Mouse (Mus musculus) liver, embryonic 16.5 days (tissue): ENCODE results near the gene Serpine2. TPM values are rescaled to one million over a fixed set of nuclear protein-coding genes. Genes with fewer than 3 reads are reported as not detected.

ENCODE experiments used
- ATAC-seq: fragments of 200-750 bp; cut with Nextera tagmentation; 2 replicates; pipeline ENCODE4 v1.8.0; 2017; ENCODE audit warnings: low read depth, mild to moderate bottlenecking, moderate number of reproducible peaks, moderate library complexity
- H3K27ac ChIP-seq: fragments of 300-500 bp; sonication (generic); 2 replicates; pipeline ENCODE4 v1.5.1; 2014; ENCODE audit warnings: mild to moderate bottlenecking, low read length
- H3K27me3 ChIP-seq: fragments of 300-500 bp; sonication (generic); 2 replicates; pipeline ENCODE4 v1.6.1; 2014; ENCODE audit warnings: low read depth, low read length, mixed read lengths; ENCODE audit not compliant: control insufficient read depth, insufficient read depth
- H3K36me3 ChIP-seq: fragments of 300-500 bp; sonication (generic); 2 replicates; pipeline ENCODE4 v1.6.1; 2014; ENCODE audit warnings: mild to moderate bottlenecking; ENCODE audit not compliant: control insufficient read depth, insufficient read depth
- H3K4me1 ChIP-seq: fragments of 300-500 bp; sonication (generic); 2 replicates; pipeline ENCODE4 v1.6.1; 2014; ENCODE audit warnings: low read depth, low read length, mixed read lengths; ENCODE audit not compliant: control insufficient read depth
- H3K4me2 ChIP-seq: fragments of 300-500 bp; sonication (generic); 2 replicates; pipeline ENCODE4 v1.6.1; 2014; ENCODE audit warnings: low read depth, low read length, mixed read lengths
- H3K4me3 ChIP-seq: fragments of 300-500 bp; sonication (generic); 2 replicates; pipeline ENCODE4 v1.5.1; 2014; ENCODE audit warnings: low read depth, mild to moderate bottlenecking, low read length
- H3K9ac ChIP-seq: fragments of 300-500 bp; sonication (generic); 2 replicates; pipeline ENCODE4 v1.6.1; 2014; ENCODE audit warnings: low read depth, low read length
- H3K9me3 ChIP-seq: fragments of 300-500 bp; sonication (generic); replicated peaks from 2 replicates; pipeline ENCODE4 v1.6.1; 2016; ENCODE audit warnings: low read length; ENCODE audit not compliant: control insufficient read depth
- WGBS: fragments of 180-500 bp; shearing (Covaris S2); extraction: QIAGEN DNeasy Blood & Tissue Kit; methylation state at CpG from one replicate; pipeline ENCODE4 v1.1.7; 2014; ENCODE audit not compliant: insufficient replicate concordance; 5-methylcytosine and 5-hydroxymethylcytosine counted together
- polyA plus RNA-seq: library from polyadenylated mRNA; unstranded; fragments of >200 nt; fragmentation: Nextera tagmentation; extraction: Ambion mirVana; gene quantifications from 2 replicates; pipeline ENCODE4 v1.2.1, GENCODE M21; 2015

Gene Serpine2
- polyA plus RNA-seq, 1 experiment from 2014 or later, result 6.8 TPM

GRCm38 (mm10) chr1:79756417-79756816, 104.6 kb downstream of the Serpine2 start:
- peaks cover 11% of the 10 kb centered on the region for H3K4me1 ChIP-seq
- no peak for ATAC-seq

GRCm38 (mm10) chr1:79755376-79755775, 105.6 kb downstream of the Serpine2 start:
- no peak for ATAC-seq
- Histone ChIP-seq H3K27me3 (no peaks in the 10 kb centered on the region), H3K27ac (no peak overlapping the region), H3K4me1 (peaks cover 7% of the 10 kb centered on the region), H3K9ac (no peak overlapping the region), H3K4me2 (no peak overlapping the region), H3K4me3 (no peak overlapping the region), H3K36me3 (no peaks in the 10 kb centered on the region), H3K9me3 (no peaks in the 10 kb centered on the region)
- 37% methylated on average over 2 of the region's 2 CpGs for WGBS

More at GRCm38 (mm10) chr1:79756417-79756816, 104.6 kb downstream of the Serpine2 start:
- H3K27me3 ChIP-seq, result no peaks in the 10 kb centered on the region
- H3K9ac ChIP-seq, result no peak overlapping the region
- H3K4me3 ChIP-seq, result no peak overlapping the region
- 70% methylated on average over 5 of the region's 5 CpGs for WGBS
- H3K9me3 ChIP-seq, result no peaks in the 10 kb centered on the region
- H3K36me3 ChIP-seq, result no peaks in the 10 kb centered on the region
- no peak overlapping the region for H3K4me2 ChIP-seq
- H3K27ac ChIP-seq, result no peak overlapping the region

GRCm38 (mm10) chr1:79754936-79755335, 106.0 kb downstream of the Serpine2 start:
- WGBS, result 58% methylated on average over 3 of the region's 3 CpGs
- H3K4me2 ChIP-seq, result no peak overlapping the region
- H3K27ac ChIP-seq, result no peak overlapping the region
- H3K4me3 ChIP-seq, result no peak overlapping the region
- H3K27me3 ChIP-seq, result no peaks in the 10 kb centered on the region
- H3K9ac ChIP-seq, result no peak overlapping the region
- no peak for ATAC-seq
- no peaks in the 10 kb centered on the region for H3K36me3 ChIP-seq
- H3K9me3 ChIP-seq, result no peaks in the 10 kb centered on the region
- peaks cover 4% of the 10 kb centered on the region for H3K4me1 ChIP-seq

GRCm38 (mm10) chr1:79753456-79753855, 107.5 kb downstream of the Serpine2 start:
- WGBS, result 66% methylated on average over 3 of the region's 3 CpGs
- no peak overlapping the region for H3K9ac ChIP-seq
- no peaks in the 10 kb centered on the region for H3K36me3 ChIP-seq
- ATAC-seq, result no peak
- H3K27me3 ChIP-seq, result no peaks in the 10 kb centered on the region
- no peak overlapping the region for H3K4me2 ChIP-seq
- H3K27ac ChIP-seq, result no peak overlapping the region
- peaks cover 3% of the 10 kb centered on the region for H3K4me1 ChIP-seq
- H3K9me3 ChIP-seq, result no peaks in the 10 kb centered on the region
- H3K4me3 ChIP-seq, result no peak overlapping the region

GRCm38 (mm10) chr1:79752714-79753340, 108.2 kb downstream of the Serpine2 start:
- WGBS, result 46% methylated on average over 4 of the region's 4 CpGs
- ATAC-seq, result no peak
- Histone ChIP-seq H3K4me1 (peaks cover 3% of the 10 kb centered on the region), H3K9me3 (no peaks in the 10 kb centered on the region), H3K27ac (no peak overlapping the region), H3K36me3 (no peaks in the 10 kb centered on the region), H3K4me3 (no peak overlapping the region), H3K9ac (no peak overlapping the region), H3K27me3 (no peaks in the 10 kb centered on the region), H3K4me2 (no peak overlapping the region)

- ATAC-seq, result peak; percentile 41
- Histone ChIP-seq H3K4me1 (peaks cover 3% of the 10 kb centered on the region), H3K36me3 (no peaks in the 10 kb centered on the region), H3K9me3 (no peaks in the 10 kb centered on the region), H3K4me3 (no peak overlapping the region), H3K4me2 (no peak overlapping the region), H3K27me3 (no peaks in the 10 kb centered on the region), H3K27ac (no peak overlapping the region), H3K9ac (no peak overlapping the region)
- 41% methylated on average over 7 of the region's 7 CpGs for WGBS
Measured at GRCm38 (mm10) chr1:79752015-79752695, 108.8 kb downstream of the Serpine2 start.

GRCm38 (mm10) chr1:79751186-79751585, 109.8 kb downstream of the Serpine2 start:
- Histone ChIP-seq H3K9me3 (no peaks in the 10 kb centered on the region), H3K9ac (no peak overlapping the region), H3K36me3 (no peaks in the 10 kb centered on the region), H3K4me2 (no peak overlapping the region), H3K27ac (no peak overlapping the region), H3K27me3 (no peaks in the 10 kb centered on the region), H3K4me3 (no peak overlapping the region), H3K4me1 (peaks cover 3% of the 10 kb centered on the region)
- WGBS, result 31% methylated on average over 5 of the region's 5 CpGs
- 0 out of 2 replicates have a peak, but pooled peaks have one; percentile 16 for ATAC-seq

- WGBS, result 66% methylated on average over 4 of the region's 4 CpGs
- no peaks in the 10 kb centered on the region for H3K9me3 ChIP-seq
- H3K9ac ChIP-seq, result no peak overlapping the region
- H3K4me2 ChIP-seq, result no peak overlapping the region
- no peaks in the 10 kb centered on the region for H3K4me1 ChIP-seq
- H3K27ac ChIP-seq, result no peak overlapping the region
- H3K36me3 ChIP-seq, result no peaks in the 10 kb centered on the region
- no peak for ATAC-seq
- no peak overlapping the region for H3K4me3 ChIP-seq
- no peaks in the 10 kb centered on the region for H3K27me3 ChIP-seq
Measured at GRCm38 (mm10) chr1:79746056-79746455, 114.9 kb downstream of the Serpine2 start.
